Mouse (Mus musculus) spleen, postnatal 14 days (tissue): ENCODE measurements around the gene Mnt.
A peak's percentile ranks its signal among the peaks of the same experiment; 100 is the strongest.

Experiments
- DNase-seq, 2 experiments: peaks; one replicate each; pipeline ENCODE4 v3.0.0; 2021 to 2022; ENCODE audit warnings: low spot score in 2 of 2

Mnt gene

GRCm38 (mm10) chr11:74831606-74832451 is 1.1 kb downstream of the Mnt start:
- peak; percentile 95 to 98 for DNase-seq

GRCm38 (mm10) chr11:74832503-74833143 is 1.9 kb downstream of the Mnt start:
- peak; percentile 38 to 53 for DNase-seq

DNA sequence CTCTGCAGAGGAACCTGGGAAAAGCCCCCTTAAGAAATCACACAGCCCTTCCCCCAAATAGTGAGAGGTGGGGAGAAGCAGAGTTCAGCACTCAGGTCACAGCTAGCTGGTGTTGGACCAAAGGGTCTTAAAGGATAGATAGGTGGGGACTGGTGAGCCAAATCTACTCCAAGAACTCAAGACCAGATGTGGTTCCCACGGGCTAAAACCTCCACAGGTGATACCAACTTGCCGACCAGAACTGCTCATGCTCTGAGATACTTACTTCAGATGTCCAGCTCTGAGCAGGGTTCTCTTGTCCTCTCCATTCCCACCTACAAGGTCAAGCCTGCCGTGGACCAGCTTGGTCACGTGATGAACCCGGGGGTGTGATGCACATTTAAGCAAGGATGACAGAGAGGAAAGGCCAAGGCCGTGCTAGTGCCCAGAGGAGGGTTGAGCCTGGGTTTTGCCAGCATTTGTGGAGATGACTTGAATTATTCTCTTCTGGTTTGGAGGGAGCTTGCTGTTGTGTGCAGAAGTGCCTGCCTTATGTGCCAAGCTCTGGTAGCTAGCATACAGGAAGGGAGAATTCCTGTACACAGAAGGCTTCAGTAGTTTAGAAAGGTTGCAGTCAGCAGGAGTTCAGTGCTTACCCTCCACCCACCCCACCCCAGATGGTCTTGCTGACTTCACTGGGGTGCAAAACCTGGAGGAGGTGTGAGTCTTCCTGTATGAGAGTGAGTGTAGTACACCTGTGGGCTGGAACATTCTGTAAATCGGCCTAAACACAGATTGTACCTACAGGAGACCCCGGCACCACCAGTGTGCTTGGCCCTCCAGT is 3.0 kb downstream of the Mnt start:
- DNase-seq: no peak

DNA sequence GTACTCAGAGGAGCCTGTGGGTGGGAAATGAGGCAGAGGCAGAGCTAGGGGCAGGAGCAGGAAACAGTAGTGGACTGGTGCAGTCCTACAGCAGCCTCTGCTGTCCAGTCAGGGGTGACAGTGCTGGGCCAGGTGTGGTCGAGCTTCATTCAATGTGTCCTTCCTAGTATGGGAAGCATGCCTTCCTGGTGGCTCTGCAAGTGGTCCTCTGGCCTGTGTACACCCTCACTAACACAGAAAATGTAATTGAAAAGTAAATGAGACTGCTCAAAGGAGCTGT is 3.6 kb downstream of the Mnt start:
- DNase-seq: no peak

DNA sequence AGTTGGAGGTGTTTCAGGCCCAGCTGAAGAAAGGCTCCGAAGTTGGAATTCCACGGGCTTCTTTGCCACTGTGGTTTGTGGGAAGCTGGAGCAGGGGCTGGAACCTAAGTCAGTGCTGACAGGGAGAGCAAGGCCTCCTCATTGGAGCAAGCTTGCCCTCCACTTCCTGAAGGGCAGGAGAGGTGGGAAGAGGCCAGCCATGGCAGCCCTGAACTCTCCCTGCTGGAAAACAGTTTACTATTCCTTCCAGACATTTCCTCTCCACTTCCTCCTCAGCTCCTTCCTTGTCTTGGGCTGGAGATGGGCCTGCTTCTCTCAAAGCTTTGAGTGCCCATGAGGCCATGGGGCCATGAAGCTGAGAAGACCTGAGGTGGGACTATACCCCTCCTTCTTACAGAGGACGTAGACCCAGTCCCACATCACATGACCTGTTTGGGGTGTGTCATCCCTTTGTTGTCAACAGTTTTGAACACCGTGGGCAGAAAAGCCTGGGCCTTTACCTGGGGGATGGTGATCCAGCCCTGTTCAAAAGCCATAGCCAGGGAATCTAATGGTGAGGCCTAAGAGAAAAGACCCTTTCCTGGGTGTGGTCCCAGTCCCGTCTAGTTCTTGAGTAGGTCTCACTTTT is 4.0 kb downstream of the Mnt start:
- no peak for DNase-seq

DNA sequence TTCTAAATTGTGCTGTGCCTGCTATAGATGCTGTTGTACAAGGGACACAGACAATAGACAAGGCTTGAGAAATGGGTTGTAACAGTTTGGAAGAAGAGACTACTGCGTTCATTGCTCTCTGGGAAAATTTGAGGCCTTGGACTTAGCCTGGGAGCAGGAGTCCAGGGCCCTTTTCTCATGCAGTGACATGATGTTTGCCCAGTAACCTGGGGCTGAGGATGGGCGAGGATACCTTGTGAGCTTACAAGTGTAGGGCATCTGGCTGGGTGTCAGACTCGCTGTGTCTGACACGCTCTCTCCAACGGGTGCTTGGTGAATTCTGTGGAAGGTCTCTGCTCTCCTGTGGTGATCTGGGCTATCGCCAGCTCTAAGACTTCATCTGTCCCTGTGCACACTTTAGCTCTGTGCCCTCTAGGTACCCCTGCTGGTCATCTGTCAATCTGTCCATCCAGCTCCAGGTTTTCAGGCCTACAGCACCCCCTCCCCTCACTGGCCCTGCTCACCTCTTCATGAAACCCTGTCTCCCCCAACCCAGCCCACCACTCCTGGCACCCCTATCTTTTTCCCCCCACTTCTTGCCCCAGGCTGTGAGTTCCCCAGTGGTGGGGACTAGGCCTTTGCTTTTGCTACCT is 5.0 kb downstream of the Mnt start:
- DNase-seq: no peak

DNA sequence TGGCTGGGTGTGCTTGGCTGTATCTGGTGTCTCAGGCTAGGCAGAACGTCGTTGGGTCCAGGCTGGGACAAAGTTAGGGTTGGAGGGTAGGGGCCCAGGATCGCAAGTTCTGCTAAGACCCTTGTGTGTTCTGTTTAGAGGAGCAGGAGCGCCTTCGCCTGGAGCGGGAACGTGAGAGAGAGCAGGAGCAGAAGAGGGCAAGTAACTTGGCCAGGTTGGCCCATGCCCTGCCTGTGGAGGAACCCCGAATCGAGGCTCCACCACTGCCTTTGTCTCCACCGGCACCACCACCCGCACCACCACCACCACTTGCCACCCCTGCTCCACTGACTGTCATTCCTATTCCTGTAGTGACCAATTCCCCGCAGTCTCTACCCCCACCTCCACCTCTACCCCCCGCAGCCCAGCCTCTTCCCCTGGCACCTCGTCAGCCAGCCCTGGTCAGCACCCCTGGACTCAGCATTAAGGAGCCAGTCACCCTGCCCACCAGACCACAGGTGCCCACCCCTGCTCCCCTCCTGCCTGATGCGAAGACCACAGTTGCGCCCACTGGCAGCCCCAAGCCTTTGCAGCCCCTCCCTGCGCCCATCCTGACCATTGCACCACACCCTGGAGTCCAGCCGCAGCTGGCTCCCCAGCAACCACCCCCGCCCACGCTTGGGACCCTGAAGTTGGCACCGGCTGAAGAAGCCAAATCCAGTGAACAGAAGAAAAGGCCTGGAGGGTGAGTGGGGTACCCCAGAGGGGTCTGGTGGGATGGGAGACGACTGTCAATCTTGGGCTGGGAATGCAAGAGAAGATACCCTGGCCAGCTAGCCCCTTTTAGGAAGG is 5.7 kb downstream of the Mnt start:
- DNase-seq: no peak

GRCm38 (mm10) chr11:74837056-74837693 is 6.5 kb downstream of the Mnt start:
- DNase-seq: no peak

DNA sequence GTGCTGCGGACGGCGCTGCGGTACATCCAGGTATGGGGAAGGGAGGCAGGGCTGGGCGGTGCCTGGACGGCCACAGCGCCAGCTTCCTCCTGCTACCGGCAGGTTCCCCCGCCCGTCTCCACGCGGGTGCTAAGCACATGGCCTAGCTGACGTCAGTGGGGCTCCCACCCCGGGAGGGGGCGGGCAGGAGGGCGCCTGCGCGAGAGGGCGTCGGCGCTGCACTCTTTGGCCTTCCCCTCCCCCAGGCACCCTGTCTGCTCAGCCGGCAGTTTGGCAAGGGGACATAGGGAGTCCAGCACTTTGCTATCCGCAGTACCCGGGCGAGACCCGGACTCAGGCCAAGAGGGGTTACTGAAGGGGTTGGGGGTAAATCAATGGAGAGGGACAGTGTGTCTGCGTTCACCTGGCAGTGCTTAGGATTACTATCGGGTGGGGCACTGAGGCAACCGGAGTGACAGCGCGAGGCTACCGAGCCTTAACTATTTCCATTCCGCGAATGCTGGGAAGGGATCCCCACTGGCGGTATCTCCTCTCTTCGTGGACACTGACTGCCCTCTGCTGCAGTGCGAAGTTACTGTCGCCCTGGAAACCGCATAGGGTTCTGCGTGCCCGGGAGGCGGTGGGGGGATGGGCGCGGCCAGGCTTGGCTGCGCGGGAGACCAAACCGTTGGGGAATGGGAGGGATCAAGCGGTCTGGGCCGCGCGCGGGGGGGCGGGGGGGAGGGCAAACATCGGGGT is 7.1 kb downstream of the Mnt start:
- peak; percentile 88 to 93 for DNase-seq

DNA sequence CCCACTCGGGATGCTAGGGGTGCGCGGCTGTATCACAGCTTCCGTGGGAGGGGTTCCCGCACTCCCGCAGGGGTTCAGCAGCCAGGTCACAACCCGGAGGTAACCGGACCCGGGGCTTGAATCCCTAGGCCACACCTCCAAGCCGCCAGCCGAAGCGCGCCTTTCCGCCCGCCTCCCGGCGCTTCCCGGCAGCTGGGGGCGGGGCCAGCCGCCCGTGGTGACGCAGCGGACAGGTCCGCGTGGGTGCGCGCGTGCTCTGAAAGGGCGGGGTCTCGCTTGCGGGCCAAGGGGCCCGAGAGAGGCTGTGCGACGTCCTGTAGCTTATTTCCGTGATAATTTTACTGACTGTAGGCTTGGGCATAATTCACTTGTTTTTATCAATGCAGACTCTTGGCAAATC is 7.7 kb downstream of the Mnt start:
- peak; percentile 92 to 93 for DNase-seq

GRCm38 (mm10) chr11:74838971-74839370 is 8.3 kb downstream of the Mnt start:
- no peak for DNase-seq

DNA sequence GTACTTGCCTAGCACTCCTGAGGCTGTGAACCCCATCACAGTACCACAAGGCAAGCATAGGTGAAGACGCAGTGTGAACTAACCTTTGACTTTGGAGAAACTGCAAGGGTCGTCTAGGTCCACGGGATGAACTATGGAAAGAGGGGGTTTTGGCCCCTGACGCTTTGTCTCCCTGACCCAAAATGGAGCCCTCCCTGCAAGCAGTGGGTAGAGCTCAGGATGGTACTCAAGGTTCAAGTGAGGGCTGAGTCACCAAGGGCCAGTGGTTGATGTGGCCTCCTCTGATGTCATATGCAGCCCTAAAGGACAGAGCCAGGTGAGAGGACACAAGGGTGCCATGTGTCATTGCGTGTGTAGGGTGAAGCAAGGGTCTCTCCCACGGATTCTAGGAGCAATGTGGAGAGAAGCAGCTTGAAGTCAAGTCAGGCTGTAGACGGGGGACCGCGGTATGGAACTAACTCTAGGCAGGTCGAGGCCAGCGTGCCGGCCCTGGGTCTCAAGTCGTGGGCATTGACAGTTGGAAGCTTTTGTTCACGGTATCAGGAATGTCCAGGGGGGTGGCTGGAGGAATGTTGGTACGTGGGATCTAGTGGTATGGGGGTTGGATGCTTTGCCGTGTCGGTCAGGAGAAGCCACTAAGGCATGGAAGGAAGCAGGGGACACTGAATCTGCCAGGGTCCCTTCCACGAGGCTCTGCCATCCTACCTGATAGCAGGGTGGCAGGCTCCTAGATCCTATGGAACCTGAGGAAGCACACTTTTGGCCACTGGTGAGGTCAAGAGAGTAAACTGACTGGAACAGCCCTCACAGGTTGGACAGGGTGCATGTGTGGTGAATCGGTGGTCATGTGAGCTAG is 9.4 kb downstream of the Mnt start:
- no peak for DNase-seq

- DNase-seq: no peak
Observed at GRCm38 (mm10) chr11:74840739-74841138, 10.0 kb downstream of the Mnt start.

GRCm38 (mm10) chr11:74841366-74841765 is 10.6 kb downstream of the Mnt start:
- DNase-seq: no peak

GRCm38 (mm10) chr11:74842045-74842444 is 11.3 kb downstream of the Mnt start:
- DNase-seq: no peak

- DNase-seq: no peak
Observed at GRCm38 (mm10) chr11:74842656-74843434, 12.1 kb downstream of the Mnt start.

DNA sequence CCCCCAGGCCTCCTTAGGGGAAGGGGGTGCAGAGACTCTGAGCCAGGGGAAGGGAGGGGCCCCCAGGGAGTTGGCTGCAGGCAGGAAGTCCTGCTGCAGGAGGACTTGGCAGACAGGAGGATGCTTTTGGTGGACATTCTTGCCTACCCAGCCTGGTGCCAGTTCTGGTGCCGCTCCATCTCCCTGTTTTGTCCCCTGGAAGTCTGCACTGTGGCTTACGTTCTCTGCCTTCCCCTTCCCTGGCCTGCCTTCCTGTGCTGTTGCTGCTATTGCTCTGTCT is 12.7 kb downstream of the Mnt start:
- no peak for DNase-seq

DNA sequence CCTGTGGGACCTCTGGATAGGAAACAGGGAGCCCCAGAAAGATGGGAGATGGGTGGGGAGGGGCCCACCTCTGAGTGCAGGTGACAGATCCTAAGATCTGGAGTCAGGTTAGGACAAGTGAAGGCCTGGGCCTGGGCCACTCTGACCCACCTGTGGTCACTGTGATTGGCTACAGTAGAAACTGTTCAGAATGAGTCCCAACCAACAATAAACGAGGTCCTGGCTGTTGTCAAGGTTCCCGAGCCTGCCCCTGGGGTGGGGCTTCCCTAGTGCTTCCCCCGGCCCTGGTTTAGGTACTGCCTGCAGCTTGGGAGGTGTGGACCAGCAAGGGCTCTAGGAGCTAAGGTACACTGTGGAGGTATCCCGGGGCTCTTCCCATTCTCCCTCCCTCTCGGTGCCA is 13.0 kb downstream of the Mnt start:
- no peak for DNase-seq
